Mouse (Mus musculus): ENCODE data around the gene Cyp2t4. TPM values are rescaled to one million over a fixed set of nuclear protein-coding genes. Genes with fewer than 3 reads are reported as not detected.

Gene Cyp2t4
- polyA plus RNA-seq (2012; rRNA removed) = not detected in 2 replicates

DNA sequence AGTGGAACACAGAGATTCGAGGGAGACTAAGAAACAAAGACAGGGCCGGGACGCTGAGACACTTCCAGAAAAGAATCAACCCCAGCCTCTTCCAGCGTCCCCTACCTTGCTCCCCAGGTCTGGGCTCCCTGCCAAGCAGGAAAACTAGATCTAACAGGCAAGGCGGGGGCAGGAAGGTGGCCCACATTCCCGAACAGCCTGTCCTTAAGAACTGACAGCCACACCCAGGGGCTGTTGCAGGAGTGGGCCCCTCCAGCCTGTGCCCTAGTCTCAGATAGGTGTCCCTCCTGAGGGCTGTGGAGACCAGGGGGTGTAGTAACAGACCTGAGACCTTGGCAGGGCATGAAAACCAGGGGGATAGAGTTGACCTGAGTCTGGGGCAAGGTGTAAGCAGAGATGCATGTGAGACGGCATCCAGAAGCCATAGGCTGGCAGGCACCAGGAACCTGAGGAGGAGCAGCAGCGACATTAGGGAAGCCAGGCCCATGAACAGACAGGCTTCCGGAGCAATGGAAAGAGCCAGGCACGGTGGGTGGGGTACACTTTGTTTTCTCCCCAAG, at the start of gene Cyp2t4:
TSS of gene Cyp2t4 (plus strand) at position 510 of the 560 bp plus-strand sequence.
- no peak for DNase-seq (ENCODE audit: extremely low spot score in 1 of 2, low spot score in 1 of 2)

- DNase-seq (ENCODE audit: extremely low spot score in 1 of 2, low spot score in 1 of 2) = no peak
These were observed 48.6 kb upstream of the Cyp2t4 start for GRCm38 (mm10) chr7:27104882-27105281.

GRCm38 (mm10) chr7:27110327-27110726, 43.2 kb upstream of the Cyp2t4 start:
- DNase-seq (ENCODE audit: extremely low spot score in 1 of 2, low spot score in 1 of 2) = no peak

GRCm38 (mm10) chr7:27111038-27111437, 42.5 kb upstream of the Cyp2t4 start:
- no peak for DNase-seq (ENCODE audit: extremely low spot score in 1 of 2, low spot score in 1 of 2)

GRCm38 (mm10) chr7:27111987-27112386, 41.5 kb upstream of the Cyp2t4 start:
- no peak for DNase-seq (ENCODE audit: extremely low spot score in 1 of 2, low spot score in 1 of 2)

DNA sequence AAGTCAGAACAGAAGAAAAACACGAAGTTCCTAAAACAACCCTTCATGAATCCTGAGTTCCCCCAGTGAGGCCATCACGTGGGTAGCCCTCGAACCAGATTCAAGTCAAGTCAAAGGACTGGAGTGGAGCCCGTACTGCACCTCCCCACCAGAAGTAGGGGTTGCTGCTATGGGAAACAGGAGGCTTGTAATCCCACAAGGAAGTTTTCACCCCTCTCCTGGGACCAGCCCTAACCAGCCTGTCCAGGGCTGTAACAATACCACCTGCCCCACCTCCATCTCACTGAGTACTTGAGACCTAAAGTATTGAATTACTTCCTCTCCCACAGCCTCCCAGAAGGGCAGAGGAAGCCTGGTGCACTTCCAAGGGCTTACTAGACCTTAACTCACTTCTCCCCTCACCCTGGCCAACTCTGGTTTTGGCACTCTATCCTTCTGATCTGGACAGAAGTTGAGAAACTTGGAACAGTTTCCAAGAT, 35.4 kb upstream of the Cyp2t4 start:
- DNase-seq (ENCODE audit: extremely low spot score in 1 of 2, low spot score in 1 of 2) = no peak

DNA sequence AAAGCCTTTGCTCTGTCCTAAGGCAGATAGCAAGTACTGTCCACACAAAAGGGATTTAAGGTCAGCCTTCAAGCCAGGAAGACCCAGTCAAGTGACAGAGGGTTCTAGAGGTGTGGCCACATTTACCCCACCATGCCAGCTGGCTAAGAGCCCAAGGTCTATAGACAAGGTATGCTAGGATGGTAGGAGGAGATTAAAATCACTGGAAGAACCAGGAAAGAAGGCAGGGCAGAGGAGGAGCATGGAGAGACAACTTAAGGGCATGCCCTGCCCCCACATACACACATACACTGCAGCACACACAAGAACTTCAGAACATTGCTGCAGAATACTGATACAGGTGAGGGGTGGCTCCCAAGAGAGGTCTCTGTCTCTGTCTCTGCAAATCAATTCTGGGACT, 33.8 kb upstream of the Cyp2t4 start, which contains the start of gene Cyp2f2:
TSS of gene Cyp2f2 (plus strand) at position 234 of the 400 bp plus-strand sequence.
- no peak for DNase-seq (ENCODE audit: extremely low spot score in 1 of 2, low spot score in 1 of 2)

DNA sequence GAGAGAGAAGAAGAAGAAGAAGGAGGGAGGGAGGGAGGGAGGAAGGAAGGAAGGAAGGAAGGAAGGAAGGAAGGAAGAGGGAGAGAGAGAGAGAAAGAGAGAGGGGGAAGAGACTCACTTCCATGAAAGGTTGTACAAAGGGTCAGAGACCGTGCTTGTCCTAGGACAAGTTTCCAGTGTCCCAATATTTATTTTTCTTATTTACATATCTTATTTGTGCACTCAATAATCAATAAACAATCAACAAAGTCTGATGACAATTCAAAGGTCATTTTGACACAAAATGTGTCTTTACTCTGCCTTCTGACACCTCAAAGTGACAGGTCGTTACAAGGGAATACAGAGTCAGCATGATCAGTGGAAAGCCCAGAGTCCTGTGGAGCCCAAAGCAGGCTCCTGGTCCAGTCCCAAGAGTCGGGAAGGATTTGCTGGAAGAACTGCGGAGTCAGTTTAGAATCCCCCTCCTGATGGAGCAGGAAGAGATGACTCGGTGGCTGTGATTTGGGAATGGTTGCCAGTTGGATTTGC, 29.1 kb upstream of the Cyp2t4 start:
- DNase-seq (ENCODE audit: extremely low spot score in 1 of 2, low spot score in 1 of 2) = no peak

DNA sequence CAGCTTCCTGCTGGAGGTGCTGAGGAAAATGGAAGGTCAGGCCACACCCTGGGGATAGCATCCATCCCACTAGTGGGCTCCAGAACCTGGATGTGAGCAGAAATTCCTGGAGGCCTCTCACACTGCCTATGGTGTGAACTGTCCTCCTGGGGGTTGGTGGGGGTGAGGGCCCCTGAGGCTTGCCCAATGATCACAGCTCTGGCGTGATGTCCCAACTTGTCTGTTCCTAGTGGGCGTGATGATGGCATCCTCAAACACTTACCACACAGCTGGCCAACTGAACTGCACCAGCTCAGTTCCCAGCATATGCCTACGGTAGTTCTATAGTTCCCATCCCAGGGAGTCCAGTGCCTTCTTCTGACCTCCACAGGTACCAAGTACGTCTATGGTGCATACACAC, 28.5 kb upstream of the Cyp2t4 start:
- no peak for DNase-seq (ENCODE audit: extremely low spot score in 1 of 2, low spot score in 1 of 2)

DNA sequence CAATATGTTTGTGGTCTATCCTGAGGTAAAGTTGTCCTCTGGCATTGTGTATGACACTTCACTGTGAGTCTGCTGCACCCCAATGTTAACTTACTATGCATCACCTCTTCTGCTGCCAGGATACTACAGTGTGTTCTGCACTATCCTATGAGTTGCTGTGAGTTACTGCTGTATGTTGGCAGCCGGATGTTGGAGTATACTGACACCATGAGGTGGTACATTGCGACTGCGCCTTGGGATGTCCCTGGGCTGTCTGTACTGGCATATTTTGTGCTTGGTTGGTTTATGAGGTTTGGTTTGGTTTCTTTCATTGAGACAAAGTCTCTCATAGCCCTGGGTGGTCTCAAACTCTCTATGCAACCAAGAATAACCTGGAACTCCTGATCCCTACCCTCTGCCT, 25.4 kb upstream of the Cyp2t4 start:
- peak in 1 of 2 experiments; percentile 66 for DNase-seq (ENCODE audit: extremely low spot score in 1 of 2, low spot score in 1 of 2)

DNA sequence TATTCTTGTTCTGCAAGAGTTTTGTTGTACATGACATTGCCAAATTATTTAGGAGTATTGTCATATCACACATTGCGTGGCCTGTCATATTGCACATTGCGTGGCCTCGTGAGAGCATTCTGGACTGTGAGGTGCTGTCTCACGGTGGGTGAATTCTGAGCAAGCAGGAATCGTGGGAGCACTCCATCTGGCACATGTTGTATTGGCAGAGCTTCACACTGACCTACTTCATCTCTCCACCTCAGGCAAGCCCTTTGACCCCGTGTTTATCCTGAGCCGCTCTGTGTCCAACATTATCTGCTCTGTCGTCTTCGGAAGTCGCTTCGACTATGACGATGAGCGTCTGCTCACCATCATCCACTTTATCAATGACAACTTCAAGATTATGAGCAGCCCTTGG, 24.6 kb upstream of the Cyp2t4 start:
- DNase-seq (ENCODE audit: extremely low spot score in 1 of 2, low spot score in 1 of 2) = no peak

DNA sequence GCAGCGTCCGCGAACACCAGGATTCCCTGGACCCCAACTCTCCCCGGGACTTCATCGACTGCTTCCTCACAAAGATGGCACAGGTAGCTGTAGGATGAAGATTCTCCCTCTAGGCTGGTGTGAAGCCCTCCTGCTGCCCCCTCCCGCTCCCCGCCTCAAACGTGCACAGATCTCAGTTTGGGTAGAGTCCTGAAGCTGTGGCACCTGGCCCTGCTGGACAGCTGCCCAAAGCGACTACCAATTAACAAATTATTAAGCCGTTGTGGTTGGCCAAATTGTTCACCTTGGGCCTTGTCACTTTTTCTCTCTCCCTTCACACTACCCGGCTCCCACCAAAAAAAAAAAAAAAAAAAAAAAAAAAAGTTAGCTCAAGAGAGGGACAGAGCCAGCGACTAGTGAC, 23.7 kb upstream of the Cyp2t4 start:
- no peak for DNase-seq (ENCODE audit: extremely low spot score in 1 of 2, low spot score in 1 of 2)

DNA sequence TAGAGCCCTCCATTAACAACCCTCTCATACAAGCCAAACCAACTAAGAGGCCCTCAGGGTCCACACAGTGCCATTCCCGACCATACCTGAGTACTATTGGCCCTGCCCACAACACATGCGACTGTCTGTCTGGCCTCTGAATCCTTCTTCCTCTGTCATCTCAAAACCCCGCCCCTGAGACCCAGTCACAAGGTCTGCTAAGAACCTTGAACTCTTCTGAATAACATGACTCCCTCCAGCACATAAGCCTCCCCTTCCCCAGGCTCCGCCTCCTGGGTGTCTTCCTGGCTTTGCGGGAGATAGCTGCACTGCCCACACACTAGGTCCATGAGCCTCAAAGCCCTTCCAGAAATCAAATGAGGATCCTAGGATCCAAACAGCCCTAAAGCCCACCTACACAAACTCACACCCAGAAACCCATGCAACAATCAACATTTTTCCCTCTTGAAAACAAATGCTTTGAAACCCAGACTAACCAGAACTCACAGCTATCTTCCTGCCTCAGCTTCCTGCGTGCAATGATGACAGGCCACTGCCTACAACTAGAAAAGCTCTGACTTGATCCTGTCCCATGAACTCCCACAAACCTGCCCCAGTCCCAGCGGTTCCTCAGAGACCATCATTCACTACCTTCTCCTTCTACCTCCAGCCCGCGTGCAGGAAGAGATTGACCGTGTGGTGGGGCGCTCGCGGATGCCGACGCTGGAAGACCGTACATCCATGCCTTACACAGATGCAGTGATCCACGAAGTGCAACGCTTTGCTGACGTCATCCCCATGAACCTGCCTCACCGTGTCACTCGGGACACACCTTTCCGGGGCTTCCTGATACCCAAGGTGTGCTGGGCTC, 22.8 kb upstream of the Cyp2t4 start:
- DNase-seq (ENCODE audit: extremely low spot score in 1 of 2, low spot score in 1 of 2) = no peak

DNA sequence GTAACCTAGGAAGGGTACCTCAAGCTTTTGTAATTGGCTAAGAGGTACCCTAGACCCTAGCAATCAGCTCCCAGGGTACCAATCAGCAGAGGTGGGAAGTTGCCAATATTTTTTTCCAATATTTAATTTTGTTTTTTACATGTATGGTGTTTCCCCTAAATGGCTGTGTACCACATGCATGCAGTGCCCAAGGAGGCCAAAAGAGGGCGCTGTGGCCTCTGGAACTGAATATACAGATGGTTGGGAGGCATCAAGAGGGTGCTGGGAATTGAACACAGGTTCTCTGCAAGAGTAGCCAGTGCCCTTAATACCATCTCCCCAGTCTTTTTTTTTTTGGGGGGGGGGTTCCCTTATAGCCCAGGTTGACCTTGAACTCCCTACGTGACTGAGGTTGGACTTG, 22.1 kb upstream of the Cyp2t4 start:
- no peak for DNase-seq (ENCODE audit: extremely low spot score in 1 of 2, low spot score in 1 of 2)

- DNase-seq (ENCODE audit: extremely low spot score in 1 of 2, low spot score in 1 of 2) = peak in 1 of 2 experiments; percentile 81
These were observed 20.9 kb upstream of the Cyp2t4 start for GRCm38 (mm10) chr7:27132588-27132987.

- no peak for DNase-seq (ENCODE audit: extremely low spot score in 1 of 2, low spot score in 1 of 2)
These were observed 20.4 kb upstream of the Cyp2t4 start for GRCm38 (mm10) chr7:27133156-27133555.

DNA sequence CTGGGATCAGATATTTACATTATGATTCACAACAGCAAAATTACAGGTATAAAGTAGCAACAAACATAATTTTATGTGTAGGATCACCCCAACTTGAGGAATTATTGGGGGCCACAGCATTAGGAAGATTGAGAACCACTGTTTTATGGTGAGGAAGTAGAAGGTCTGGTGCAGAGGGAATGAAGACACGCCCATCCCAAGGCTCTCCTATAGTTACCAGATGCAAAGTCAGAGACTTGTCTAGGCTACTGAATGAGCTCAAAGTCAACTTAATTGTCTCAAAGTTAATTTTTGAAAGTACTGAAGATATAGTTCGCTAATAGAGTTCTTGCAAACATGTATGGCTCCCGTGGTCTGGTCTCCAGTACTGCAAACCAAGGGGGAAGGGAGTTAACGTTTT, 19.8 kb upstream of the Cyp2t4 start:
- no peak for DNase-seq (ENCODE audit: extremely low spot score in 1 of 2, low spot score in 1 of 2)

GRCm38 (mm10) chr7:27136410-27136996, 17.0 kb upstream of the Cyp2t4 start:
- no peak for DNase-seq (ENCODE audit: extremely low spot score in 1 of 2, low spot score in 1 of 2)

GRCm38 (mm10) chr7:27156005-27156404, 2.5 kb downstream of the Cyp2t4 start:
- peak in 1 of 2 experiments; percentile 80 for DNase-seq (ENCODE audit: extremely low spot score in 1 of 2, low spot score in 1 of 2)

DNA sequence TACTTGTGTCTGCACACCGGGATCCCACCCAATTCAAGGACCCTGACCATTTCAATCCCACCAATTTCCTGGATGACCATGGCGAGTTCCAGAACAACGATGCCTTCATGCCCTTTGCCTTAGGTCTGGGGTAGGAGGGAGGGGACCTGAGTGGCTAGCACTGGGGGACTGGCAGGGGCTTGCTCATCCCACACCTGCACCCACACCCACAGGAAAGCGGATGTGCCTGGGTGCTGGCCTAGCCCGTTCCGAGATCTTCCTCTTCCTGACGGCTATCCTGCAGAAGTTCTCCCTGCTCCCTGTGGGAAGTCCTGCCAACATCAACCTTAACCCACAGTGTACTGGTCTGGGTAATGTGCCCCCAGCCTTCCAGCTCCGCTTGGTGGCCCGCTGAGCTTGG, 4.7 kb downstream of the Cyp2t4 start:
- no peak for DNase-seq (ENCODE audit: extremely low spot score in 1 of 2, low spot score in 1 of 2)

GRCm38 (mm10) chr7:27159256-27159655, 5.7 kb downstream of the Cyp2t4 start:
- DNase-seq (ENCODE audit: extremely low spot score in 1 of 2, low spot score in 1 of 2) = no peak
